ENCODE assay signal across 10 mouse cellular contexts in genomic region chr8:13725722-13726121, GRCm38 (mm10). TPM values are rescaled to one million over a fixed set of nuclear protein-coding genes. Genes with fewer than 3 reads are reported as not detected.
DNase-seq lines count a peak whose midpoint lies in the region; ATAC-seq lines count a peak whose summit lies in the region.
"Had no signal": no experiment of that assay in that cellular context is flagged by ENCODE, and none has a peak within 500 bp of the region (broad histone marks: within the 10 kb centered on the region; RNA-seq: fewer than 3 reads in every experiment).

No protein-coding gene starts in this region.

- no peaks in the 10 kb centered on the region for H3K27me3 ChIP-seq in kidney, embryonic 14.5 days (ENCODE audit: control insufficient read depth, insufficient read depth, low read length)
- H3K27me3 ChIP-seq: embryonic facial prominence, embryonic 15.5 days; limb, embryonic 13.5 days had no signal

- H3K9ac ChIP-seq in kidney, embryonic 14.5 days (ENCODE audit: low read depth, low read length) = no peak overlapping the region
- H3K9ac ChIP-seq: embryonic facial prominence, embryonic 15.5 days; limb, embryonic 13.5 days had no signal

- no peaks in the 10 kb centered on the region for H3K4me1 ChIP-seq in kidney, embryonic 14.5 days (ENCODE audit: control insufficient read depth, insufficient read depth, low read length)
- H3K4me1 ChIP-seq: embryonic facial prominence, embryonic 15.5 days had no signal

- H3K36me3 ChIP-seq in kidney, embryonic 14.5 days (ENCODE audit: control insufficient read depth, insufficient read depth, low read length) = no peaks in the 10 kb centered on the region
- H3K36me3 ChIP-seq: embryonic facial prominence, embryonic 15.5 days; limb, embryonic 13.5 days had no signal

- H3K27ac ChIP-seq in kidney, embryonic 14.5 days (ENCODE audit: low read depth, low read length) = no peak overlapping the region
- H3K27ac ChIP-seq: embryonic facial prominence, embryonic 15.5 days; limb, embryonic 13.5 days had no signal

- no peak overlapping the region for H3K4me3 ChIP-seq in kidney, embryonic 14.5 days (ENCODE audit: low read length)
- H3K4me3 ChIP-seq: embryonic facial prominence, embryonic 15.5 days; limb, embryonic 13.5 days had no signal

- H3K9me3 ChIP-seq in kidney, embryonic 14.5 days (ENCODE audit: control insufficient read depth, low read length) = no peaks in the 10 kb centered on the region
- H3K9me3 ChIP-seq: embryonic facial prominence, embryonic 15.5 days; limb, embryonic 13.5 days had no signal

- DNase-seq in kidney, adult 18-20 months = peak; percentile 40
- DNase-seq in CD4-positive helper T cell, adult 2 months (ENCODE audit: low read depth, low spot score) = peak; percentile 58
- peak; percentile 7 for DNase-seq in Muller cell, postnatal 12 days (ENCODE audit: inconsistent ontology term)
- peak; percentile 44 to 77 for DNase-seq in cerebellum, postnatal 25 days
- DNase-seq in kidney, postnatal 4 days = peak; percentile 62 to 66
- DNase-seq in yolk sac, embryonic 10.5 days (ENCODE audit: low spot score) = no peak

- no peak for ATAC-seq in kidney, embryonic 14.5 days (ENCODE audit: low FRiP score, low TSS enrichment)
- ATAC-seq in neutrophil, adult 5-6 weeks (ENCODE audit: extremely low read depth, insufficient number of reproducible peaks, low FRiP score, poor library complexity, severe bottlenecking) = peak; percentile 56; the same call in 1 of the 2 replicates

- no peak overlapping the region for H3K4me2 ChIP-seq in kidney, embryonic 14.5 days (replicated peaks; ENCODE audit: low read depth, low read length)
- H3K4me2 ChIP-seq: embryonic facial prominence, embryonic 15.5 days; limb, embryonic 13.5 days had no signal

RNA-seq across cellular contexts. Expression of gene Cfap97d2, which starts 20.0 kb away (rescaled TPM):
- polyA plus RNA-seq in kidney, embryonic 14.5 days (2014; fragmentation: Nextera tagmentation; extraction: Ambion mirVana) = 0.11 TPM in 1 of 2 replicates, not detected in the other
- total RNA-seq in neutrophil, adult 5-6 weeks (2017) = not detected in 2 replicates
- polyA plus RNA-seq: limb, embryonic 13.5 days had no signal

RNA-seq across cellular contexts. Expression of gene Cdc16, which starts 31.8 kb away (rescaled TPM):
- polyA plus RNA-seq in kidney, embryonic 14.5 days (2014; fragmentation: Nextera tagmentation; extraction: Ambion mirVana) = 169 and 211 TPM in 2 replicates
- 37.8 and 38.2 TPM in 2 replicates for total RNA-seq in neutrophil, adult 5-6 weeks (2017)

RNA-seq across cellular contexts. Expression of gene Rasa3, which starts 48.3 kb away (rescaled TPM):
- polyA plus RNA-seq in kidney, embryonic 14.5 days (2014; fragmentation: Nextera tagmentation; extraction: Ambion mirVana) = 8.0 and 20.2 TPM in 2 replicates
- 437 and 443 TPM in 2 replicates for total RNA-seq in neutrophil, adult 5-6 weeks (2017)

RNA-seq across cellular contexts. Expression of gene Upf3a, which starts 59.7 kb away (rescaled TPM):
- polyA plus RNA-seq in kidney, embryonic 14.5 days (2014; fragmentation: Nextera tagmentation; extraction: Ambion mirVana) = 41.1 and 46.9 TPM in 2 replicates
- total RNA-seq in neutrophil, adult 5-6 weeks (2017) = 30.1 and 34.1 TPM in 2 replicates
